Mouse (Mus musculus) liver, embryonic 14.5 days (tissue): ENCODE results near the gene A630095N17Rik. TPM values are rescaled to one million over a fixed set of nuclear protein-coding genes. Genes with fewer than 3 reads are reported as not detected.

Source experiments
- ATAC-seq: fragments of 200-750 bp; cut with Nextera tagmentation; 2 replicates; pipeline ENCODE4 v1.8.0; 2017; ENCODE audit warnings: moderate number of reproducible peaks, mild to moderate bottlenecking, moderate library complexity; ENCODE audit not compliant: insufficient read depth
- DNase-seq, 3 experiments: peaks; one replicate each; pipeline ENCODE4 v3.0.0-alpha.2; 2012 to 2013; ENCODE audit warnings: low read depth in 3 of 3, low spot score in 3 of 3
- H3K27ac ChIP-seq: fragments of 300-500 bp; sonication (generic); 2 replicates; pipeline ENCODE4 v1.5.1; 2014; ENCODE audit warnings: moderate library complexity, mild to moderate bottlenecking, control low read depth, inconsistent platforms
- H3K27me3 ChIP-seq: fragments of 300-500 bp; sonication (generic); 2 replicates; pipeline ENCODE4 v1.6.1; 2014; ENCODE audit warnings: mild to moderate bottlenecking, low read length, moderate library complexity; ENCODE audit not compliant: control insufficient read depth, insufficient read depth
- H3K36me3 ChIP-seq: fragments of 300-500 bp; sonication (generic); replicated peaks from 2 replicates; pipeline ENCODE4 v1.6.1; 2014; ENCODE audit warnings: low read depth; ENCODE audit not compliant: control insufficient read depth, insufficient read depth
- H3K4me1 ChIP-seq, 2 experiments: fragments of 200-500 bp in 1 of 2; fragments of 300-500 bp in 1 of 2; sonication (generic) in 1 of 2; replicated peaks; 2 replicates each; pipeline ENCODE4 v1.6.1; 2012 to 2014; ENCODE audit warnings: antibody characterized with exemption in 1 of 2, inconsistent platforms in 1 of 2, low read length in 1 of 2; ENCODE audit not compliant: control insufficient read depth in 2 of 2, insufficient read depth in 2 of 2
- H3K4me2 ChIP-seq: fragments of 300-500 bp; sonication (generic); 2 replicates; pipeline ENCODE4 v1.6.1; 2014; ENCODE audit warnings: low read depth, mild to moderate bottlenecking, control low read depth, moderate library complexity
- H3K4me3 ChIP-seq, 2 experiments: fragments of 200-500 bp in 1 of 2; fragments of 300-500 bp in 1 of 2; sonication (generic) in 1 of 2; 2 replicates each; pipeline ENCODE4 v1.5.1; 2012 to 2014; ENCODE audit warnings: low read depth in 2 of 2, low read length in 2 of 2, mild to moderate bottlenecking in 2 of 2, control low read depth in 1 of 2, inconsistent platforms in 1 of 2, moderate library complexity in 1 of 2; ENCODE audit not compliant: insufficient read depth in 1 of 2
- H3K9ac ChIP-seq: fragments of 300-500 bp; sonication (generic); replicated peaks from 2 replicates; pipeline ENCODE4 v1.6.1; 2014; ENCODE audit warnings: mild to moderate bottlenecking, control low read depth, moderate library complexity
- H3K9me3 ChIP-seq: fragments of 300-500 bp; sonication (generic); 2 replicates; pipeline ENCODE4 v1.6.1; 2016; ENCODE audit warnings: low read length, mixed read lengths; ENCODE audit not compliant: control insufficient read depth
- CTCF ChIP-seq: IDR thresholded peaks from 2 replicates; pipeline ENCODE4 v1.5.1; 2016; ENCODE audit warnings: antibody characterized with exemption, low read depth, control low read depth
- EP300 ChIP-seq: IDR thresholded peaks from 2 replicates; pipeline ENCODE4 v1.6.1; 2016; ENCODE audit warnings: antibody characterized with exemption, low read depth
- WGBS: fragments of 180-500 bp; shearing (Covaris S2); extraction: QIAGEN DNeasy Blood & Tissue Kit; methylation state at CpG from one replicate; pipeline ENCODE4 v1.1.7; 2014; ENCODE audit not compliant: insufficient replicate concordance; 5-methylcytosine and 5-hydroxymethylcytosine counted together
- polyA plus RNA-seq, 2 experiments: library from polyadenylated mRNA; depleted of rRNA in 1 of 2; stranded (reverse) in 1 of 2; unstranded in 1 of 2; fragments of >200 nt; fragmentation: Nextera tagmentation in 1 of 2; extraction: Ambion mirVana in 1 of 2; gene quantifications; 2 replicates each; pipeline versions ENCODE4 v1.2.1 to v1.2.3; 2012 to 2014

The A630095N17Rik gene
- polyA plus RNA-seq, 2 experiments, result 0.22 TPM; not detected in 1

GRCm38 (mm10) chr1:75214886-75215285 lies 17.0 kb downstream of the A630095N17Rik start:
- peaks cover 59 to 63% of the 10 kb centered on the region in 2 experiments for H3K4me1 ChIP-seq
- 51% methylated on average over 5 of the region's 5 CpGs for WGBS

GRCm38 (mm10) chr1:75214442-75214841 lies 17.5 kb downstream of the A630095N17Rik start:
- Histone ChIP-seq H3K4me3 (0 out of 4 replicates have a peak overlapping the region, but pooled peaks of 1 of the 2 experiments have one; percentile 68), H3K36me3 (peaks cover 49% of the 10 kb centered on the region), H3K4me2 (peak overlapping the region; percentile 75), H3K9ac (peak overlapping the region; percentile 23; the same call in 1 of the 2 replicates), H3K4me1 (peaks cover 61 to 67% of the 10 kb centered on the region in 2 experiments), H3K27ac (peak overlapping the region; percentile 43), H3K9me3 (no peaks in the 10 kb centered on the region), H3K27me3 (no peaks in the 10 kb centered on the region)
- DNase-seq (no peak), ATAC-seq (no peak)
- TF ChIP-seq EP300 (no peak), CTCF (no peak)
- WGBS, result 75% methylated on average over 2 of the region's 2 CpGs

More at GRCm38 (mm10) chr1:75214886-75215285, 17.0 kb downstream of the A630095N17Rik start:
- Histone ChIP-seq H3K4me3 (peak overlapping the region in 1 of 2 experiments; percentile 68; a peak in 2 of 4 replicates), H3K9ac (0 out of 2 replicates have a peak overlapping the region, but pooled peaks have one; percentile 18), H3K36me3 (peaks cover 49% of the 10 kb centered on the region), H3K27ac (peak overlapping the region; percentile 10), H3K27me3 (peaks cover 3% of the 10 kb centered on the region; the same call in 1 of the 2 replicates), H3K4me2 (peak overlapping the region; percentile 75), H3K9me3 (no peaks in the 10 kb centered on the region)
- TF ChIP-seq CTCF (no peak), EP300 (no peak)
- DNase-seq (no peak), ATAC-seq (no peak)

GRCm38 (mm10) chr1:75213096-75213495 lies 18.8 kb downstream of the A630095N17Rik start:
- Histone ChIP-seq H3K27ac (peak overlapping the region; percentile 43), H3K4me2 (peak overlapping the region; percentile 75), H3K4me1 (peaks cover 68 to 78% of the 10 kb centered on the region in 2 experiments), H3K9ac (no peak overlapping the region; the same call in 1 of the 2 replicates), H3K4me3 (peak overlapping the region; percentile 32 to 77; a peak in 3 of 4 replicates), H3K9me3 (no peaks in the 10 kb centered on the region), H3K27me3 (no peaks in the 10 kb centered on the region), H3K36me3 (peaks cover 49% of the 10 kb centered on the region)
- DNase-seq, result no peak
- 9% methylated on average over 7 of the region's 7 CpGs for WGBS
- no peak for ATAC-seq
- TF ChIP-seq EP300 (no peak), CTCF (no peak)

- WGBS, result 58% methylated on average over 4 of the region's 4 CpGs
Measured at GRCm38 (mm10) chr1:75212542-75212941, 19.4 kb downstream of the A630095N17Rik start.

GRCm38 (mm10) chr1:75211141-75211708 lies 20.7 kb downstream of the A630095N17Rik start:
- Histone ChIP-seq H3K27ac (peak overlapping the region; percentile 24), H3K9ac (peak overlapping the region; percentile 86), H3K36me3 (peaks cover 38% of the 10 kb centered on the region), H3K27me3 (no peaks in the 10 kb centered on the region), H3K9me3 (no peaks in the 10 kb centered on the region), H3K4me3 (peak overlapping the region; percentile 68 to 77), H3K4me1 (peaks cover 60 to 69% of the 10 kb centered on the region in 2 experiments), H3K4me2 (peak overlapping the region; percentile 75)
- ATAC-seq (peak; percentile 4; the same call in 1 of the 2 replicates), DNase-seq (no peak)
- TF ChIP-seq EP300, result no peak
- 6% methylated on average over 17 of the region's 17 CpGs for WGBS

More at GRCm38 (mm10) chr1:75212542-75212941, 19.4 kb downstream of the A630095N17Rik start:
- H3K4me2 ChIP-seq, result peak overlapping the region; percentile 75
- H3K4me1 ChIP-seq, result peaks cover 68 to 78% of the 10 kb centered on the region in 2 experiments
- peak overlapping the region; percentile 23; the same call in 1 of the 2 replicates for H3K9ac ChIP-seq
- no peak for DNase-seq
- peak overlapping the region; percentile 32 to 77; a peak in 3 of 4 replicates for H3K4me3 ChIP-seq
- ATAC-seq, result no peak
- H3K27me3 ChIP-seq, result no peaks in the 10 kb centered on the region
- H3K36me3 ChIP-seq, result peaks cover 49% of the 10 kb centered on the region
- H3K27ac ChIP-seq, result peak overlapping the region; percentile 43
- no peak for TF ChIP-seq EP300
- no peak for TF ChIP-seq CTCF
- no peaks in the 10 kb centered on the region for H3K9me3 ChIP-seq
